Mouse (Mus musculus) Patski (cell line): Measurements from ENCODE around the gene Ecm2. TPM values are rescaled to one million over a fixed set of nuclear protein-coding genes. Genes with fewer than 3 reads are reported as not detected.

Experiments
- ATAC-seq: fragments of 100-300 bp; one replicate; pipeline ENCODE4 v1.8.0; 2021
- CTCF ChIA-PET: fragments of 350-600 bp; sonication (Branson Sonifier 250); formaldehyde crosslinking; loops from one replicate; lab custom pipeline; 2022; ENCODE audit warnings: inconsistent platforms; lab: Charles Lee
- POLR2A ChIA-PET: fragments of 350-600 bp; sonication (Branson Sonifier 250); formaldehyde crosslinking; loops from one replicate; lab custom pipeline; 2022; ENCODE audit warnings: antibody characterized with exemption, inconsistent platforms; lab: Charles Lee
- DNase-seq: peaks from one replicate; pipeline ENCODE4 v3.0.0-alpha.2; 2011; ENCODE audit warnings: low read depth, low spot score
- H3K27me3 ChIP-seq: fragments of 371-371 bp; one replicate; pipeline ENCODE4 v1.5.1; 2021
- CTCF ChIP-seq: fragments of 100-300 bp; IDR thresholded peaks from one replicate; pipeline ENCODE4 v1.5.1; 2021
- in situ Hi-C: fragments of 300-500 bp; cut with MboI; formaldehyde crosslinking; loops from 3 replicates; pipeline ENCODE4 v1.11.1; 2018; ENCODE audit warnings: low pct_unique_long_range_greater_than_20kb, mixed read lengths
- polyA plus RNA-seq: library from polyadenylated mRNA; unstranded; gene quantifications from one replicate; pipeline ENCODE4 v1.2.3, GENCODE M21; 2021

The Ecm2 gene
- polyA plus RNA-seq, 1 experiment from 2014 or later: 0.10 TPM

DNA sequence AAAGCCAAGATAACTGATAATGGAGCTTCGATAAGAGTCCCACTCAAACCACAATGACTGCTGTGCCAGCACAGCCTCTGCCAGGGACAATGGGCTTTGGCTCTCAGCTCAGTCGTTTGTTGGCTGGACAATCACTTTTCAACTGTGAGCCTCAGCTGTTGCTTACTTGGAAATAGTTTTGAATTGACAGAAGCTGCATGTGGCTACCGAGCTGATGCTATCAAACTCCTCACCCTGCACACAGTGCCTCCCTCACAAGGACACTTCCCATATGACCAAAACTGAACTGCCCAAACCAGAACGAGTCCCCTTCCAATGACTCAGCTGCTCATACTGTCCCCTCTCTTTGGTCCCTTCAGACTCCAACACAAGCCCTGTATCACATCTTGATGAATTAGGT, 33.8 kb upstream of the Ecm2 start:
- ChIA-PET POLR2A (no interaction called here), CTCF (interaction anchor here (1.4 kb wide), 1 partner anchor 11 kb away, joined by 3 read pairs; no protein-coding TSS in a partner anchor)
- in situ Hi-C loops: no loop called here
- DNase-seq (no peak), ATAC-seq (no peak)
- no peak for TF ChIP-seq CTCF
- no peaks in the 10 kb centered on the region for H3K27me3 ChIP-seq

DNA sequence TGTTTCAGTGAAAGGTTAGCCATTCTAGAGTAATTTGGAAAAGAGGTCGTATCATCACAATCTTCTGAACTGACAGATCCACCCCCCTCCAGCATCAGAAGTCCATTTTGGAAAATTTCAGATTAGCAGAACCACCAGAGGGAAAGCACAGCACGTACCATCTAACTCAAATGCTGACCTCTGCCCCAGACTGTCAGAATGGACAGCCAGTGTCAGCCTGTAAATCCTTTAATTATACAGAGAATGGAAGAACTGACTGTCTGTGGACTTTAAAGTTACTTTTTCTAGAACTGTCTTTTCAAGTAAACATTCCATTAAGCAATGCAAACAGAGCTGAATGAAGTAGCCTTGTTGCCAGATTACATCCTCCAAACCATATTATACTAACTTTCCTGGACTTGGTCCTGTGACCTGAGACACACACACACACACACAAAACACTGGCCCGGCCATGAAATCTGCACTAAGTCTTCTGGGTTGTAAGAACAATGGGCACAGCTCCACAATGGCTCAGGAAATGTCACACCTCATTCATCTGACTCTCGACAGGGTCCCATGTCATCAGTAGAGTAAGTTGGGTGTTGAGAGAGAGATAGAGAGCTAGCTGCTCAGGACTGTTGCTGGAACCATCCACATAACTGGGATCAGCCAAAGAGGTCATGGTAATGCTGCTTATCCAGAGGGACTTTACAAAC, 32.5 kb upstream of the Ecm2 start:
- in situ Hi-C loops: no loop called here
- ChIA-PET CTCF (interaction anchor here (1.1 to 1.4 kb wide), 2 partner anchors 10 to 39 kb away, joined by 3 read pairs; no protein-coding TSS in a partner anchor), POLR2A (no interaction called here)
- H3K27me3 ChIP-seq: no peaks in the 10 kb centered on the region
- ATAC-seq: no peak
- no peak for TF ChIP-seq CTCF
- DNase-seq: no peak

- ATAC-seq (no peak), DNase-seq (no peak)
- TF ChIP-seq CTCF: no peak
- CTCF ChIA-PET: interaction anchor here (1.1 kb wide), 1 partner anchor 39 kb away, joined by 3 read pairs; no protein-coding TSS in a partner anchor
- in situ Hi-C loops: no loop called here
- POLR2A ChIA-PET: no interaction called here
- no peaks in the 10 kb centered on the region for H3K27me3 ChIP-seq
Observed at GRCm38 (mm10) chr13:49472676-49473005, 32.0 kb upstream of the Ecm2 start.

- POLR2A ChIA-PET: interaction anchor here (0.8 to 0.9 kb wide), 2 partner anchors 14 to 144 kb away, joined by 3 read pairs; no protein-coding TSS in a partner anchor
- in situ Hi-C loops: no loop called here
- no peaks in the 10 kb centered on the region for H3K27me3 ChIP-seq
- CTCF ChIA-PET: interaction anchor here (1.0 to 4.9 kb wide), 2 partner anchors 10 to 15 kb away, joined by 3 to 21 read pairs; partner anchors contain the start of gene Tes3-ps
- DNase-seq: no peak
- TF ChIP-seq CTCF: no peak
- ATAC-seq: no peak
Observed at GRCm38 (mm10) chr13:49477887-49478286, 26.7 kb upstream of the Ecm2 start.

GRCm38 (mm10) chr13:49478851-49479374, 25.7 kb upstream of the Ecm2 start:
- in situ Hi-C loops: no loop called here
- DNase-seq (no peak), ATAC-seq (no peak)
- TF ChIP-seq CTCF: no peak
- no peaks in the 10 kb centered on the region for H3K27me3 ChIP-seq
- POLR2A ChIA-PET: no interaction called here
- CTCF ChIA-PET: interaction anchor here (1.9 to 4.9 kb wide), 2 partner anchors 11 kb away, joined by 7 to 21 read pairs; no protein-coding TSS in a partner anchor

DNA sequence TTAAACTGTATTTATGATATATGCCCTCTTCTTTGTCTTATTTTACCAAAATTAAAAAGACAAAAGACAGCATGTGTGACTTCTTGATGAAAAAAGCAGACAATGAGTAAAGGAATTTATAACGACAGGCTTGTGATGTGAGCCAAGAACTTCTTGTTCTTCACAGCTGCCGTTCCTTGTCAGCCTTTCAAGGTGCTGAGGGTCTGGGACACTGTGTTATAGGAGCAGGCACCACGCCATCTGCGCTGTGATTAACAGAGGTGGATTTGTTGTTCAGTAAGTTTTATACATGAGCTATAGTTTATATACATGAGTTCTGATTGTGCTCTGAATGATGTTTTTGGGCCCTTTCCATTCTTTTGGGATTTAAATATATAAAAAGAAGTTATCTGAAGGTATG, 25.2 kb upstream of the Ecm2 start:
- ATAC-seq: no peak
- CTCF ChIA-PET: interaction anchor here (1.9 to 4.9 kb wide), 2 partner anchors 10 to 11 kb away, joined by 7 to 21 read pairs; no protein-coding TSS in a partner anchor
- POLR2A ChIA-PET: no interaction called here
- in situ Hi-C loops: no loop called here
- H3K27me3 ChIP-seq: no peaks in the 10 kb centered on the region
- no peak for DNase-seq
- TF ChIP-seq CTCF: no peak

DNA sequence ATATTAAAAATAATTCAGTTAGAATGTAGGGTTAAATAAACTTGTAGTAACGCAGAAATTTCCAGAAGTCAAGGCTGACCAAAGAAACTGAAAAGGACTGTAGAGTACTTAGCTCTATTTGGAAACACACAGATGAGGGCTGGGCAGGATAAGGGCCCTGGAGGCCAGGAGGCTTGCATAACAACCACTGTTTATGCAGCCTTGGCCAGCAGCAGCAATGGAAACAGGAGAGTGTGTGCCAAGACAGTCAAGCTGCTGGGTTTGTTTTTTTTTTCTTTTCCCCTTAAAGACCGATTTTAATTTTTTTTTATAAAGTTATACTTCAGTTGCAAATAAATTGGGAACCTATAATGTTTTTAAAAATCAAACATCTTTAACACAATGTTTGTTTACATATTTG, 24.6 kb upstream of the Ecm2 start:
- DNase-seq: no peak
- TF ChIP-seq CTCF: no peak
- H3K27me3 ChIP-seq: no peaks in the 10 kb centered on the region
- ChIA-PET CTCF (interaction anchor here (1.9 to 4.9 kb wide), 2 partner anchors 10 to 12 kb away, joined by 7 to 21 read pairs; no protein-coding TSS in a partner anchor), POLR2A (no interaction called here)
- in situ Hi-C loops: no loop called here
- ATAC-seq: no peak

DNA sequence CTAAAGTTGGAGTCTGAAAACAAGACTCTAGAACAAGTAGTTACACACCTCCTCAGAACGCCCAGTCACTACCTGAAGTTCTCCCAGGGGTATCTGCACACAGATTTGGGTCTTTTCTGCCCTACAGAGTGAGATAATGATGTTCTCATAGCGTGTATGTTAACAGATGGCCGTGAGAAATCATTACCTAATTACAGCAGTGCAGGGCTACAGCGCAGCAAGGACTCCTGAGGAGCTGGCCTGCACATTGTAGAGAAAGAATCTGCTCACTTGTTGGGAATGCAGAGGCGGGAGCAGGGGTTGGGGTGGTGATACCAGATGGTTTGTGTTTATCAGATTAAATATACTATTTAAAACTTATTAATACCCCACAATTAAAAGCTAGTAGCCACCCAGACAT, 24.1 kb upstream of the Ecm2 start:
- DNase-seq (no peak), ATAC-seq (no peak)
- CTCF ChIA-PET: interaction anchor here (1.5 to 4.9 kb wide), 2 partner anchors 12 kb away, joined by 5 to 21 read pairs; partner anchors contain the start of gene Tes3-ps
- POLR2A ChIA-PET: interaction anchor here (0.9 kb wide), 1 partner anchor 19 kb away, joined by 3 read pairs; no protein-coding TSS in a partner anchor
- no peak for TF ChIP-seq CTCF
- H3K27me3 ChIP-seq: no peaks in the 10 kb centered on the region
- in situ Hi-C loops: no loop called here

DNA sequence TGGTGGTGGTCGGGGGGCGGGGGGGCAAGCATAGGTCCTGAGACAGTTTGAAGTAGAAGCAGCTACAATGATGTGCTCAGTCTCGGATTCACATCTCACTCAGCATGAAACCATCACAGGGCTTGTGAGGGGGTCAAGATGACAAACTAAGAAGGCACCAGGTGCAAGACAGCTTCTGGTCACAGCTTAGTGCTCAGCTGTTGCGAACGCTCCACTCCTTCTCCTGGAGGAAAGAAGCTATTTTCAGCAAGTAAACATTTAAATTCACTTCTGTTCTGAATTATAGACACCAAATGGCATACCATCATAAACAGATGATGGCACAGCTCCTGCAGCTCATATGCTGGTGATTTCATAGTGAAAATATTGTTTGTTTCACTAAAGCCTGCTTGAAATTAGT, 19.2 kb upstream of the Ecm2 start:
- in situ Hi-C loops: no loop called here
- no peaks in the 10 kb centered on the region for H3K27me3 ChIP-seq
- no peak for DNase-seq
- ChIA-PET CTCF (interaction anchor here (1.0 kb wide), 1 partner anchor 16 kb away, joined by 3 read pairs; no protein-coding TSS in a partner anchor), POLR2A (no interaction called here)
- ATAC-seq: no peak
- TF ChIP-seq CTCF: no peak

- in situ Hi-C loops: no loop called here
- ChIA-PET POLR2A (interaction anchor here (1.7 kb wide), 1 partner anchor 15 kb away, joined by 3 read pairs; no protein-coding TSS in a partner anchor), CTCF (interaction anchor here (0.7 to 2.0 kb wide), 7 partner anchors 8 to 26 kb away, joined by 3 to 6 read pairs (median 3); no protein-coding TSS in a partner anchor)
- ATAC-seq (peak; percentile 17), DNase-seq (peak; percentile 64)
- no peaks in the 10 kb centered on the region for H3K27me3 ChIP-seq
- no peak for TF ChIP-seq CTCF
Observed at GRCm38 (mm10) chr13:49492376-49493368, 11.9 kb upstream of the Ecm2 start, which contains the start of gene Tes3-ps. TSS of gene Tes3-ps (plus strand) at chr13:49493318.
